Mouse (Mus musculus) 3134 (cell line): ENCODE results near the gene Snrnp35.

Experiments used
- DNase-seq: peaks from one replicate; pipeline ENCODE4 v3.0.0-alpha.2; 2011; ENCODE audit warnings: low spot score; ENCODE audit not compliant: insufficient read length; ENCODE audit errors: extremely low read depth

Gene Snrnp35

GRCm38 (mm10) chr5:124535016-124535415 is 52.1 kb downstream of the Snrnp35 start:
- DNase-seq, result no peak

GRCm38 (mm10) chr5:124536776-124537175 is 53.8 kb downstream of the Snrnp35 start:
- DNase-seq, result no peak

- DNase-seq, result peak; percentile 68
Observed at GRCm38 (mm10) chr5:124538813-124539792, 56.2 kb downstream of the Snrnp35 start.

- DNase-seq, result no peak
Observed at GRCm38 (mm10) chr5:124539905-124540304, 57.0 kb downstream of the Snrnp35 start.

GRCm38 (mm10) chr5:124540383-124540786 is 57.5 kb downstream of the Snrnp35 start, which contains the start of gene Tmed2:
Gene Tmed2, plus strand, starts transcription at chr5:124540695.
- DNase-seq, result peak; percentile 97
